Mouse (Mus musculus) midbrain, embryonic 12.5 days (tissue): ENCODE measurements around the gene Gap43. TPM values are rescaled to one million over a fixed set of nuclear protein-coding genes. Genes with fewer than 3 reads are reported as not detected.

Experiments used
- ATAC-seq: fragments of 200-750 bp; cut with Nextera tagmentation; 2 replicates; pipeline ENCODE4 v1.8.0; 2017; ENCODE audit warnings: low read depth, moderate TSS enrichment, moderate library complexity; ENCODE audit not compliant: low FRiP score
- H3K27ac ChIP-seq: fragments of 300-500 bp; sonication (generic); replicated peaks from 2 replicates; pipeline ENCODE4 v1.5.1; 2016; ENCODE audit warnings: mild to moderate bottlenecking
- H3K27me3 ChIP-seq: fragments of 300-500 bp; sonication (generic); 2 replicates; pipeline ENCODE4 v1.6.1; 2016; ENCODE audit warnings: mild to moderate bottlenecking
- H3K36me3 ChIP-seq: fragments of 300-500 bp; sonication (generic); 2 replicates; pipeline ENCODE4 v1.6.1; 2016
- H3K4me1 ChIP-seq: fragments of 300-500 bp; sonication (generic); 2 replicates; pipeline ENCODE4 v1.6.1; 2016
- H3K4me2 ChIP-seq: fragments of 300-500 bp; sonication (generic); replicated peaks from 2 replicates; pipeline ENCODE4 v1.6.1; 2016; ENCODE audit warnings: mild to moderate bottlenecking, moderate library complexity
- H3K4me3 ChIP-seq: fragments of 300-500 bp; sonication (generic); 2 replicates; pipeline ENCODE4 v1.5.1; 2016; ENCODE audit warnings: mild to moderate bottlenecking
- H3K9ac ChIP-seq: fragments of 300-500 bp; sonication (generic); replicated peaks from 2 replicates; pipeline ENCODE4 v1.6.1; 2016; ENCODE audit warnings: mild to moderate bottlenecking, moderate library complexity
- H3K9me3 ChIP-seq: fragments of 300-500 bp; sonication (generic); 2 replicates; pipeline ENCODE4 v1.6.1; 2016; ENCODE audit warnings: mild to moderate bottlenecking
- WGBS: fragments of 180-500 bp; shearing (Covaris S2); methylation state at CpG from one replicate; pipeline ENCODE4 v1.1.7; 2016; 5-methylcytosine and 5-hydroxymethylcytosine counted together
- polyA plus RNA-seq: library from polyadenylated mRNA; unstranded; fragments of >200 nt; fragmentation: Nextera tagmentation; extraction: Ambion mirVana; gene quantifications from 2 replicates; pipeline ENCODE4 v1.2.1, GENCODE M21; 2016

Gene Gap43
- polyA plus RNA-seq, 1 experiment from 2014 or later, result 360 TPM

GRCm38 (mm10) chr16:42294056-42294455 lies 46.4 kb downstream of the Gap43 start:
- Histone ChIP-seq H3K9ac (no peak overlapping the region), H3K27ac (no peak overlapping the region), H3K36me3 (no peaks in the 10 kb centered on the region), H3K4me2 (no peak overlapping the region), H3K4me1 (no peaks in the 10 kb centered on the region), H3K4me3 (no peak overlapping the region), H3K27me3 (no peaks in the 10 kb centered on the region), H3K9me3 (no peaks in the 10 kb centered on the region)
- no peak for ATAC-seq
- 86% methylated on average over 2 of the region's 2 CpGs for WGBS

GRCm38 (mm10) chr16:42291572-42291971 lies 48.9 kb downstream of the Gap43 start:
- 0 out of 2 replicates have a peak, but pooled peaks have one; percentile 30 for ATAC-seq

GRCm38 (mm10) chr16:42284005-42284404 lies 56.4 kb downstream of the Gap43 start:
- Histone ChIP-seq H3K9ac (no peak overlapping the region), H3K27ac (no peak overlapping the region), H3K9me3 (no peaks in the 10 kb centered on the region), H3K4me1 (no peaks in the 10 kb centered on the region), H3K4me3 (no peak overlapping the region), H3K36me3 (peaks cover 6% of the 10 kb centered on the region; the same call in 1 of the 2 replicates), H3K4me2 (no peak overlapping the region), H3K27me3 (no peaks in the 10 kb centered on the region)
- ATAC-seq, result no peak
- 90% methylated on average over 3 of the region's 3 CpGs for WGBS

More at GRCm38 (mm10) chr16:42291572-42291971, 48.9 kb downstream of the Gap43 start:
- Histone ChIP-seq H3K9ac (no peak overlapping the region), H3K9me3 (no peaks in the 10 kb centered on the region), H3K4me1 (no peaks in the 10 kb centered on the region), H3K4me3 (no peak overlapping the region), H3K36me3 (no peaks in the 10 kb centered on the region), H3K27ac (no peak overlapping the region), H3K27me3 (no peaks in the 10 kb centered on the region), H3K4me2 (no peak overlapping the region)
- WGBS, result 66% methylated on average over 8 of the region's 8 CpGs

- peaks cover 14% of the 10 kb centered on the region; the same call in 1 of the 2 replicates for H3K4me1 ChIP-seq
- peaks cover 6% of the 10 kb centered on the region; the same call in 1 of the 2 replicates for H3K36me3 ChIP-seq
- H3K27ac ChIP-seq, result no peak overlapping the region
- 90% methylated on average over 2 of the region's 2 CpGs for WGBS
- no peaks in the 10 kb centered on the region for H3K9me3 ChIP-seq
- no peak for ATAC-seq
- H3K27me3 ChIP-seq, result no peaks in the 10 kb centered on the region
- no peak overlapping the region for H3K4me3 ChIP-seq
- H3K9ac ChIP-seq, result no peak overlapping the region
- no peak overlapping the region for H3K4me2 ChIP-seq
Observed at GRCm38 (mm10) chr16:42277713-42278112, 62.7 kb downstream of the Gap43 start.

GRCm38 (mm10) chr16:42277268-42277667 lies 63.2 kb downstream of the Gap43 start:
- WGBS, result 84% methylated on average over 8 of the region's 8 CpGs

GRCm38 (mm10) chr16:42276216-42277141 lies 64.0 kb downstream of the Gap43 start:
- H3K27me3 ChIP-seq, result no peaks in the 10 kb centered on the region; the same call in 1 of the 2 replicates
- peaks cover 14% of the 10 kb centered on the region; the same call in 1 of the 2 replicates for H3K4me1 ChIP-seq
- no peak overlapping the region for H3K4me3 ChIP-seq
- H3K36me3 ChIP-seq, result peaks cover 6% of the 10 kb centered on the region; the same call in 1 of the 2 replicates
- no peak overlapping the region for H3K9ac ChIP-seq
- H3K9me3 ChIP-seq, result no peaks in the 10 kb centered on the region
- no peak overlapping the region for H3K4me2 ChIP-seq
- H3K27ac ChIP-seq, result peak overlapping the region; percentile 81
- 39% methylated on average over 15 of the region's 15 CpGs for WGBS
- peak; percentile 72 for ATAC-seq

More at GRCm38 (mm10) chr16:42277268-42277667, 63.2 kb downstream of the Gap43 start:
- Histone ChIP-seq H3K9me3 (no peaks in the 10 kb centered on the region), H3K27me3 (no peaks in the 10 kb centered on the region), H3K4me1 (peaks cover 14% of the 10 kb centered on the region; the same call in 1 of the 2 replicates), H3K27ac (peak overlapping the region; percentile 58), H3K4me2 (no peak overlapping the region), H3K4me3 (no peak overlapping the region), H3K36me3 (peaks cover 6% of the 10 kb centered on the region; the same call in 1 of the 2 replicates), H3K9ac (no peak overlapping the region)
- ATAC-seq, result no peak

- no peaks in the 10 kb centered on the region; the same call in 1 of the 2 replicates for H3K27me3 ChIP-seq
- H3K4me1 ChIP-seq, result peaks cover 14% of the 10 kb centered on the region; the same call in 1 of the 2 replicates
- peak; percentile 79 for ATAC-seq
- H3K4me2 ChIP-seq, result peak overlapping the region; percentile 29
- WGBS, result 33% methylated on average over 14 of the region's 14 CpGs
- no peak overlapping the region for H3K9ac ChIP-seq
- H3K4me3 ChIP-seq, result peak overlapping the region; percentile 9; the same call in 1 of the 2 replicates
- peaks cover under 1% of the 10 kb centered on the region; the same call in 1 of the 2 replicates for H3K36me3 ChIP-seq
- H3K27ac ChIP-seq, result peak overlapping the region; percentile 81
- no peaks in the 10 kb centered on the region for H3K9me3 ChIP-seq
Observed at GRCm38 (mm10) chr16:42275518-42276215, 64.8 kb downstream of the Gap43 start.

- Histone ChIP-seq H3K4me2 (no peak overlapping the region), H3K36me3 (no peaks in the 10 kb centered on the region), H3K9ac (no peak overlapping the region), H3K27ac (no peak overlapping the region), H3K27me3 (no peaks in the 10 kb centered on the region; the same call in 1 of the 2 replicates), H3K4me3 (no peak overlapping the region), H3K4me1 (peaks cover 31% of the 10 kb centered on the region), H3K9me3 (no peaks in the 10 kb centered on the region)
- WGBS, result 90% methylated on average over 1 of the region's 1 CpGs
- no peak for ATAC-seq
Observed at GRCm38 (mm10) chr16:42271213-42271612, 69.2 kb downstream of the Gap43 start.

- Histone ChIP-seq H3K36me3 (no peaks in the 10 kb centered on the region), H3K4me2 (no peak overlapping the region), H3K4me1 (peaks cover 19% of the 10 kb centered on the region), H3K9me3 (no peaks in the 10 kb centered on the region), H3K9ac (no peak overlapping the region), H3K27me3 (no peaks in the 10 kb centered on the region; the same call in 1 of the 2 replicates), H3K4me3 (no peak overlapping the region), H3K27ac (peak overlapping the region; percentile 44)
- no peak; the same call in 1 of the 2 replicates for ATAC-seq
- WGBS, result 42% methylated on average over 2 of the region's 2 CpGs
Observed at GRCm38 (mm10) chr16:42269587-42269967, 70.9 kb downstream of the Gap43 start.

- H3K27ac ChIP-seq, result peak overlapping the region; percentile 44
- H3K4me2 ChIP-seq, result no peak overlapping the region
- no peaks in the 10 kb centered on the region for H3K36me3 ChIP-seq
- H3K4me3 ChIP-seq, result no peak overlapping the region
- H3K9me3 ChIP-seq, result no peaks in the 10 kb centered on the region
- H3K9ac ChIP-seq, result no peak overlapping the region
- peak; percentile 94 for ATAC-seq
- peaks cover 19% of the 10 kb centered on the region for H3K4me1 ChIP-seq
- 24% methylated on average over 2 of the region's 2 CpGs for WGBS
- H3K27me3 ChIP-seq, result no peaks in the 10 kb centered on the region; the same call in 1 of the 2 replicates
Observed at GRCm38 (mm10) chr16:42268843-42269586, 71.4 kb downstream of the Gap43 start.

- Histone ChIP-seq H3K27me3 (no peaks in the 10 kb centered on the region), H3K4me1 (peaks cover 19% of the 10 kb centered on the region), H3K4me2 (no peak overlapping the region), H3K27ac (no peak overlapping the region), H3K9ac (no peak overlapping the region), H3K36me3 (no peaks in the 10 kb centered on the region), H3K9me3 (no peaks in the 10 kb centered on the region), H3K4me3 (no peak overlapping the region)
- ATAC-seq, result no peak
- WGBS, result 84% methylated on average over 3 of the region's 3 CpGs
Observed at GRCm38 (mm10) chr16:42265185-42265584, 75.3 kb downstream of the Gap43 start.
